30 mouse cellular contexts compared by ENCODE assay signal in genomic region chr9:77982616-77983015, GRCm38 (mm10).
"Had no signal": no experiment of that assay in that cellular context is flagged by ENCODE, and none has a peak within 500 bp of the region (broad histone marks: within the 10 kb centered on the region; RNA-seq: fewer than 3 reads in every experiment).

No protein-coding gene starts in this region.

- ATAC-seq: hindbrain, embryonic 16.5 days; hindbrain, postnatal 0 days; inflammation-experienced regulatory T-cells, adult 6 months; intestine, embryonic 15.5 days; intestine, embryonic 16.5 days; intestine, postnatal 0 days had no signal

- H3K9ac ChIP-seq: heart, embryonic 12.5 days; heart, embryonic 13.5 days; heart, embryonic 15.5 days; hindbrain, embryonic 12.5 days; hindbrain, embryonic 13.5 days; hindbrain, embryonic 14.5 days; hindbrain, embryonic 15.5 days; intestine, embryonic 15.5 days; kidney, embryonic 15.5 days had no signal

- H3K4me3 ChIP-seq: heart, embryonic 10.5 days; heart, embryonic 12.5 days; heart, embryonic 13.5 days; heart, embryonic 15.5 days; hindbrain, embryonic 10.5 days; hindbrain, embryonic 12.5 days; hindbrain, embryonic 13.5 days; hindbrain, embryonic 15.5 days; intestine, embryonic 15.5 days; kidney, embryonic 15.5 days; layer of hippocampus, adult 2 months had no signal

- DNase-seq: heart, postnatal 14 days; heart, postnatal 36 days; heart, postnatal 4 days; kidney, adult 18-20 months; kidney, adult 8-10 months; kidney, adult 9 months; kidney, postnatal 10 days; kidney, postnatal 14 days; kidney, postnatal 4 days; layer of hippocampus, adult 9-11 months; layer of hippocampus, postnatal 36 days had no signal

- H3K9me3 ChIP-seq: heart, embryonic 10.5 days; heart, embryonic 12.5 days; heart, embryonic 13.5 days; heart, embryonic 15.5 days; hindbrain, embryonic 10.5 days; hindbrain, embryonic 12.5 days; hindbrain, embryonic 13.5 days; hindbrain, embryonic 15.5 days; intestine, embryonic 15.5 days; kidney, embryonic 15.5 days had no signal

- H3K27me3 ChIP-seq: heart, embryonic 12.5 days; heart, embryonic 13.5 days; heart, embryonic 15.5 days; hindbrain, embryonic 12.5 days; hindbrain, embryonic 13.5 days; hindbrain, embryonic 15.5 days; intestine, embryonic 15.5 days; kidney, embryonic 15.5 days had no signal

- H3K4me1 ChIP-seq: hindbrain, embryonic 10.5 days; hindbrain, embryonic 12.5 days; hindbrain, embryonic 15.5 days; intestine, embryonic 15.5 days; kidney, embryonic 15.5 days had no signal

- H3K4me2 ChIP-seq: heart, embryonic 11.5 days; heart, embryonic 12.5 days; heart, embryonic 13.5 days; heart, embryonic 15.5 days; hindbrain, embryonic 12.5 days; hindbrain, embryonic 13.5 days; hindbrain, embryonic 14.5 days; hindbrain, embryonic 15.5 days; intestine, embryonic 15.5 days; kidney, embryonic 15.5 days had no signal

- H3K27ac ChIP-seq: heart, embryonic 10.5 days; heart, embryonic 13.5 days; heart, embryonic 15.5 days; hindbrain, embryonic 10.5 days; hindbrain, embryonic 12.5 days; hindbrain, embryonic 13.5 days; hindbrain, embryonic 14.5 days; hindbrain, embryonic 15.5 days; hindbrain, postnatal 0 days; intestine, embryonic 15.5 days; kidney, embryonic 15.5 days; kidney, postnatal 0 days; layer of hippocampus, adult 2 months had no signal
